Mouse (Mus musculus) G1E-ER4 (cell line): ENCODE results near the gene Itpr2. TPM values are rescaled to one million over a fixed set of nuclear protein-coding genes. Genes with fewer than 3 reads are reported as not detected.

ENCODE experiments used
- GATA1 ChIP-seq: IDR thresholded peaks from one replicate; pipeline ENCODE4 v1.8.0; 2012; ENCODE audit warnings: low read length, inconsistent platforms
- polyA plus RNA-seq: library from polyadenylated mRNA; stranded (reverse); fragments of >175 nt; gene quantifications from 2 replicates; pipeline ENCODE4 v1.2.3, GENCODE M21; 2012

The Itpr2 gene
- 1.9 and 2.7 TPM in 2 replicates for polyA plus RNA-seq

GRCm38 (mm10) chr6:146501866-146502804 is at the start of gene Itpr2:
Gene Itpr2, minus strand, starts transcription at chr6:146502223.
- TF ChIP-seq GATA1, result no peak

GRCm38 (mm10) chr6:146551326-146551725 is 49.3 kb upstream of the Itpr2 start:
- TF ChIP-seq GATA1, result no peak

- no peak for TF ChIP-seq GATA1
These were observed 48.4 kb upstream of the Itpr2 start for GRCm38 (mm10) chr6:146550421-146550820.

- no peak for TF ChIP-seq GATA1
These were observed 43.4 kb upstream of the Itpr2 start for GRCm38 (mm10) chr6:146545289-146545865.

- TF ChIP-seq GATA1, result no peak
These were observed 42.6 kb upstream of the Itpr2 start for GRCm38 (mm10) chr6:146544622-146545021.

GRCm38 (mm10) chr6:146540386-146540785 is 38.4 kb upstream of the Itpr2 start:
- no peak for TF ChIP-seq GATA1

- TF ChIP-seq GATA1, result no peak
These were observed 36.6 kb upstream of the Itpr2 start for GRCm38 (mm10) chr6:146538661-146539060.

- no peak for TF ChIP-seq GATA1
These were observed 36.0 kb upstream of the Itpr2 start for GRCm38 (mm10) chr6:146538071-146538470.

GRCm38 (mm10) chr6:146537111-146537510 is 35.1 kb upstream of the Itpr2 start:
- TF ChIP-seq GATA1, result no peak

GRCm38 (mm10) chr6:146535501-146535900 is 33.5 kb upstream of the Itpr2 start:
- TF ChIP-seq GATA1, result no peak

GRCm38 (mm10) chr6:146533146-146533545 is 31.1 kb upstream of the Itpr2 start:
- no peak for TF ChIP-seq GATA1

- TF ChIP-seq GATA1, result no peak
These were observed 28.7 kb upstream of the Itpr2 start for GRCm38 (mm10) chr6:146530769-146531168.

- no peak for TF ChIP-seq GATA1
These were observed 28.3 kb upstream of the Itpr2 start for GRCm38 (mm10) chr6:146530363-146530762.

- no peak for TF ChIP-seq GATA1
These were observed 25.5 kb upstream of the Itpr2 start for GRCm38 (mm10) chr6:146527537-146527936.

- no peak for TF ChIP-seq GATA1
These were observed 23.5 kb upstream of the Itpr2 start for GRCm38 (mm10) chr6:146525500-146525899.

GRCm38 (mm10) chr6:146521456-146522245 is 19.6 kb upstream of the Itpr2 start:
- no peak for TF ChIP-seq GATA1
